Mouse (Mus musculus) embryonic fibroblast, embryonic 13.5 days (primary cell): ENCODE results near the gene Gpr6. TPM values are rescaled to one million over a fixed set of nuclear protein-coding genes. Genes with fewer than 3 reads are reported as not detected.

Experiments
- H3K27ac ChIP-seq: 2 replicates; pipeline ENCODE4 v1.5.1; 2012; ENCODE audit warnings: low read length, control low read depth, inconsistent platforms; ENCODE audit not compliant: insufficient read depth
- H3K4me1 ChIP-seq: 2 replicates; pipeline ENCODE4 v1.6.1; 2011; ENCODE audit warnings: low read length; ENCODE audit not compliant: control insufficient read depth, insufficient read depth
- H3K4me3 ChIP-seq: 2 replicates; pipeline ENCODE4 v1.5.1; 2011; ENCODE audit warnings: mild to moderate bottlenecking, control low read depth, low read length; ENCODE audit not compliant: insufficient read depth
- CTCF ChIP-seq: IDR thresholded peaks from 2 replicates; pipeline ENCODE4 v1.5.1; 2011; ENCODE audit warnings: mild to moderate bottlenecking, control low read depth, low read length, moderate library complexity, borderline replicate concordance; ENCODE audit not compliant: insufficient read depth
- POLR2A ChIP-seq: IDR thresholded peaks from 2 replicates; pipeline ENCODE4 v1.6.1; 2011; ENCODE audit warnings: low read depth, mild to moderate bottlenecking, control low read depth, low read length, moderate library complexity
- polyA plus RNA-seq: library from polyadenylated mRNA; stranded (reverse); fragments of >200 nt; gene quantifications from 2 replicates; pipeline ENCODE4 v1.2.4, GENCODE M21; 2011; ENCODE audit warnings: low read depth; ENCODE audit not compliant: missing spikeins, insufficient read length

Gene Gpr6
- polyA plus RNA-seq, 1 experiment, result not detected

DNA sequence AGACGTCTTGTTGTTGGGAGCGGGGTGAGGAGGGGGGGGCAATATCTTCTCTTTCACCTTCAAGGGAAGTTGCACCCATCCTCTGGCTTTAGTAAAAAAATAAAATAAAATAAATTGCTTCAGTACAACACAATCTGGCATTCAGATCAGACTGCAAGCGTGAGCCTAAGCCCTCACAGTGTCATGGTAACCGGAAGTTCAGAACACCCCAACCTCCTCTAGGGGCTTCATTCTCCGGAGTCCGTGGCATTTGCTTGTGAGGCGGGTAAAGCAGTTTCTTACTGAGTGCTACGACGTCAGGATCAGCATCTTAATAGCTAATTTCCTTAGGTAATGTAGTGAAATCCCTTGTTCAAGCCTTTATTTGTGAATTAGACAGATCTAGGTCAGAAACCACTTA lies 30.6 kb downstream of the Gpr6 start:
- TF ChIP-seq POLR2A, result no peak
- TF ChIP-seq CTCF, result no peak
- H3K27ac ChIP-seq, result no peak overlapping the region
- no peaks in the 10 kb centered on the region for H3K4me1 ChIP-seq
- no peak overlapping the region for H3K4me3 ChIP-seq

DNA sequence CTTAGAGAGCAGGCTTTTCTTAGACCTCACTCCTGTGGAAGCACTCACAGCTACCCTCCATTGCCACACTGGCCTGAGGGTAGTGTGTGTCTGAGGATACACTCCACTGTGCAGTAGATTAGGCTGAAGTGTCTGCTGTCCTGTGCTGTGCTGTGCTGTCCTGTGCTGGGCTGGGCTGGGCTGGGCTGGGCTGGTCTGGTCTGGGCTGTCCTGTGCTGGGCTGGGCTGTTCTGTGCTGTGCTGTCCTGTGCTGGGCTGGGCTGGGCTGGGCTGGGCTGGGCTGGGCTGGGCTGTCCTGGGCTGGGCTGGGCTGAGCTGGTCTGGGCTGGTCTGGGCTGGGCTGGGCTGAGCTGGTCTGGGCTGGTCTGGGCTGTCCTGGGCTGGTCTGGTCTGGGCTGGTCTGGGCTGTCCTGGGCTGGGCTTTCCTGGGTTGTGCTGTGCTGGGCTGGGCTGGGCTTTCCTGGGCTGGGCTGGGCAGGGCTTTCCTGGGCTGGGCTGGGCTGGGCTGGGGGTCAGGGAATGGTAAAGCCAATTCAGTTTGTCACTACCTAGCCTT lies 31.5 kb downstream of the Gpr6 start:
- no peak for TF ChIP-seq POLR2A
- no peak for TF ChIP-seq CTCF
- no peak overlapping the region for H3K4me3 ChIP-seq
- H3K27ac ChIP-seq, result no peak overlapping the region
- no peaks in the 10 kb centered on the region for H3K4me1 ChIP-seq

GRCm38 (mm10) chr10:41038476-41038875 lies 33.6 kb downstream of the Gpr6 start:
- Histone ChIP-seq H3K27ac (no peak overlapping the region), H3K4me1 (no peaks in the 10 kb centered on the region), H3K4me3 (no peak overlapping the region)
- TF ChIP-seq POLR2A, result no peak
- TF ChIP-seq CTCF, result no peak

- Histone ChIP-seq H3K27ac (no peak overlapping the region), H3K4me3 (no peak overlapping the region), H3K4me1 (no peaks in the 10 kb centered on the region)
- TF ChIP-seq POLR2A (no peak), CTCF (no peak)
These were observed 34.4 kb downstream of the Gpr6 start for GRCm38 (mm10) chr10:41037722-41038121.

DNA sequence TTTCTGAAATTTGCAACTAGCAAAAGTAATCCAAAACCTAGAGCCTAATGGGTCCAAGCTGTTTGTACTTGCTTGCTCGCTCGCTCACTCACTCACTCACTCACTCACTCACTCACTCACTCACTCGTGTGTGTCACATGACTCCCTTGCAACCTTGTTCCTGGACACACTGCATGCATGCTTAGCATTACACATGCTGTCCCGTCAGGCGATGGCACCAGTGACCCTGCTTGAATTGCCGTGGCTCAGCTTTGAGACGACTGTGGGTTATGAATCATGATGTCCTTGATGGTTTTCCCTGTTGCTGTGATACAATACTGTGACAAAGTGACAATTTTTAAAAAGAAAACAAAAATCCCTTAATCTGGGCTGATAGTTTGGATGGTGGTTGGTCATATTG lies 39.3 kb downstream of the Gpr6 start:
- H3K4me3 ChIP-seq, result no peak overlapping the region
- TF ChIP-seq POLR2A, result no peak
- no peak for TF ChIP-seq CTCF
- H3K27ac ChIP-seq, result no peak overlapping the region
- H3K4me1 ChIP-seq, result no peaks in the 10 kb centered on the region

- Histone ChIP-seq H3K4me1 (no peaks in the 10 kb centered on the region), H3K4me3 (no peak overlapping the region), H3K27ac (no peak overlapping the region)
- TF ChIP-seq POLR2A, result no peak
- TF ChIP-seq CTCF, result no peak
These were observed 47.2 kb downstream of the Gpr6 start for GRCm38 (mm10) chr10:41024860-41025259.

GRCm38 (mm10) chr10:41024406-41024805 lies 47.7 kb downstream of the Gpr6 start:
- H3K27ac ChIP-seq, result no peak overlapping the region
- TF ChIP-seq POLR2A, result no peak
- TF ChIP-seq CTCF, result no peak

GRCm38 (mm10) chr10:41022226-41022625 lies 49.9 kb downstream of the Gpr6 start:
- no peak overlapping the region for H3K4me3 ChIP-seq
- TF ChIP-seq POLR2A (no peak), CTCF (no peak)
- no peaks in the 10 kb centered on the region for H3K4me1 ChIP-seq
- H3K27ac ChIP-seq, result no peak overlapping the region

More at GRCm38 (mm10) chr10:41024406-41024805, 47.7 kb downstream of the Gpr6 start:
- H3K4me3 ChIP-seq, result no peak overlapping the region
- no peaks in the 10 kb centered on the region for H3K4me1 ChIP-seq

Other genes starting within 250 kb of the Gpr6 start
- gene Cdc40, start 189.0 kb downstream of the Gpr6 start, polyA plus RNA-seq, result 31.2 and 33.7 TPM in 2 replicates
- gene Wasf1, start 188.8 kb downstream of the Gpr6 start, polyA plus RNA-seq, result 8.3 and 11.8 TPM in 2 replicates
- 19.6 and 20.8 TPM in 2 replicates for gene Fig4, start 231.0 kb upstream of the Gpr6 start, polyA plus RNA-seq
- gene Ak9, start 231.7 kb upstream of the Gpr6 start, polyA plus RNA-seq, result not detected in 2 replicates